Mouse (Mus musculus) mature B cell (primary cell): ENCODE data around the gene Fbln7.

Source experiments
- in situ Hi-C: fragments of 300-500 bp; cut with MboI; formaldehyde crosslinking; loops from 2 replicates; pipeline ENCODE4 v1.14.3; 2019

Gene Fbln7

DNA sequence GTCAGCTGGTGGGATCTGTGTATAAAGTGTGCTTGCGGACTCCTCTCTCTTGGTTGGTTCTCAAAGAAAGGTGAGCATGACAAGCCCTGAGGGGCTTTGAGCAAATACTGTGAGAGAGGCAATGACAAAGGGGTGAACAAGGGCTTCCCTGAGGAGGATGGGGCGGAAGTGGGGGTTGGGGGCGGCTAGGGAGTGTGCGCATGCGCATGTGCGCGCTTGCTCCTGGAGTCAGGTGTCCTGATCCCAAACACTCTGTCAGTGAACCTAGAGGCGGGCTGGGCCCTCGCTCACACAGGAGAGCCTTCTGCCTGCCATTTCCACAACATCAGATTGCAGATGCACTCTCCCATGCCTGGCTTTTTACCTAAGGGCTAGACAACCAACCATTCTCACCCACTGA, 9.5 kb downstream of the Fbln7 start:
- in situ Hi-C loops: no loop called here

DNA sequence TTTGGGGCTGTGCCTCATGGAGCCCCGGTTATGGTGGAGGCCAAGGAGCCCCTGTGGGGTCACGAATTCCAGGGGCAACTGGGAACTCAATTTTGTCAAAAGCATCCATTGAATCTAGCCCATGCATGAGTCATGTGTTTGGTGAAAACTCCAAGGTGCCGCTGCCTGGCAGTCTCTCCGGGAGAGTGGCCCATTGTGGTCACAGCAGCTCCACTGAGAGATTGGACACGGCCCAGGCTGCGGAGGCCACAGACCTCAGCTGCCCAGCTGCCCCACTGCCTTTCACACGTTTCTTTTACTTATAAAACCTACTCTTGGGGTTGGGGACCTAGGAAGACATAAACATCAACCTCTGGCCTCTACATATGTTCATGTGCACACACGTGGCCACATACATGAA, 12.7 kb downstream of the Fbln7 start:
- in situ Hi-C loops: no loop called here

DNA sequence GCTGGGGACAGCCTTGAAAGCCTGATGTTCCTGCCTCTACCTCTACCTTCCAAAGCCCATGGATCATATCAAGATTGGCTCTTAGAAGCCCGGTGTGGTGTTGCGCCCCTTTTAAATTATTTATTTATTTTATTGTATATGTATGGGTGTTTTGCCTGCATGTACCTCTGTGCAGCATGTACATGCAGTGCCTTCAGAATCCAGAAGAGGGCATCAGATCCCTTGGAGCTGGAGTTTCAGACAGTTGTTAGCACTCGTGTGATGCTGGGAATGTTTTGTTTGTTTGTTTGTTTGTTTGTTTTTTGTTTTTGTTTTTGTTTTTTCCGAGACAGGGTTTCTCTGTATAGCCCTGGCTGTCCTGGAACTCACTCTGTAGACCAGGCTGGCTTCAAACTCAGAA, 18.5 kb downstream of the Fbln7 start:
- in situ Hi-C loops: no loop called here

DNA sequence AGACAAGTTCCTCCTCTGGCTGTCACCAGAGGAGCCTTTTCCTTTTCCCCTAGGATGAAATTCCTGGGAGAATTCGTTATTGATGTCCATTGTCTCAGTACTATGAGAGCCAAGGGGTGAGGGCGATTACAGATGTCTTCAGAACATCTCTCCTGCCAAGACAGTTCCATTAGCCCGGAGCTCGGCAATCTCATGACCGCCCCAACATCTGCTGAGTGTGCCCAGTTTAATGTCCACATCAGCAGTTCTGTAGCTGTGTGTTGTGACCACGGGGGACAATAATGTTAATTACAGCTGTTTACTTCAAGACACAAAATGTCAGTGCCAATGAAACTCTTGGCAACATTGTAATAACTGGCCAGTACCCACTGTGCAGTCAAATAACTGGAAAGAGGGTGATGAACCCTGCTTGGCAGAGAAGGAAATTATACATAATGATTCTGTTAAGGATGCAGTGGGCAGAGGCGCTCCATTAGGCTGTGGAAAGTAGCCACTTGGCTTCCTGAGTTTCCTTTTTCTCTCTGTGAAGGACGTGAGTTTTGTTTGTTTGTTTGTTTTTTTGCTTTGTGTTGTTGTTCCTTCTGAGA, 22.5 kb downstream of the Fbln7 start:
- in situ Hi-C loops: no loop called here

DNA sequence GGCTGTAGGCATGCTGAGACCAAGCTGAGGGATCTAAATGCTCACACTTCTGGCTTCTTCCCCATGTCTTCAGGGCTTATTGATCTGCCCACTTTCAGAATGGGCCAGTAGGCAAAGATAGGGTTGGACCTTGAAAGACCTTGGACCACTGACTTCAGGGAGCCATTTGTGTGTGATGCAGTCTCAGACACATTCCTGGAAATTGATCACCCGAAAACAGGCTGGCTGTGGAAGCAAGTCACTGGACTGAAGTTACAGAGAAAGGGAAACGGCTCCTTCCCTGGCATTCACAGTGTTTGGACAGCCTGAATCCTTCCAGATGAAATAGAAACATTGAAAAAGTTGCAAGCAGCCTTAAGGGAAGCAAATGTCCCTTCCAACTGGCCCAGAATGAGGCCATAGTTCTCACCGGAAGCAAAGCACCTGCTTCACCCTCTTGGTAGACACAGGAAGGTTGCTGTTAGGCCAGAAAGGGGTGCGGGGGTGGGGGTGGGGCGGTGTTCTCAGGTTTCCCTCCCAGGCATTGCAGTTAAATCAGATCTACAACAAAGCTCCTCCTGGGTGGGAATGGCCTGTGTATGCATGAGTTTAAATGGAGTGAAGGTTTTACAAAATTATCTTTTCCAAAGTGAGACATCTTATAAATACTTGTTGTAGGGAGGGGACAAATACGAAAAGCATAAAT, 25.2 kb downstream of the Fbln7 start:
- in situ Hi-C loops: no loop called here

DNA sequence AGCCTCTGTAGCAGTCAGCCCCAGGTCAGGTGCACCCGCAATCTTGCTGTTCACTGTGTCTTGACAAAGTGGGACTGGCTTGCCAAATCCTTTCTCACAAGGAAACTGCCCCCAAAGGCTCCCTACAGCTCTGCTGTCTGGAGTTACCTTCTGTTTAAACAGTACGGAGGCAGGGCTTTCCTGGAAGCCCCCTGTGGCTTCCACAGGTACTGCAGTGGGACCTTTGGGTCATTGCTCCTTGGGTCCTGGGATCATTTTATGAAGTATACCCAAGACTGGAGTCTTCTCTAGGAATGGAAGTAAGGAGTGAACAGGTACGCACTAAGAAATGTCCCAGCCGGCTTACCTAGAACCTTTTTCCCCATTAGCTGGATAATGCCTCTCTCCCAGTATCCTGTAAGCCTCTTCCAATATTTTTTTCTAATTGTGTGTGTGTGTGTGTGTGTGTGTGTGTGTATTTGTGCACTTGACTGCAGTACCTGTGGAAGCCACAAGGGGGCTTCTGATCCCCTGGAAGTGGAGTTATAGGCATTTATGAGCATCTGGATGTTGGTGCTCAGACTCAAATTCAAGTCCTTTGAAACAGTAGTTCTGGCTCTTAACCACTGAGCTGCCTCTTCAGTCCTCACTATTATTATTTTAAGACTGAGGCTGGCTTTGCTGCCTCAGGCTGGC, 28.0 kb downstream of the Fbln7 start:
- in situ Hi-C loops: no loop called here

DNA sequence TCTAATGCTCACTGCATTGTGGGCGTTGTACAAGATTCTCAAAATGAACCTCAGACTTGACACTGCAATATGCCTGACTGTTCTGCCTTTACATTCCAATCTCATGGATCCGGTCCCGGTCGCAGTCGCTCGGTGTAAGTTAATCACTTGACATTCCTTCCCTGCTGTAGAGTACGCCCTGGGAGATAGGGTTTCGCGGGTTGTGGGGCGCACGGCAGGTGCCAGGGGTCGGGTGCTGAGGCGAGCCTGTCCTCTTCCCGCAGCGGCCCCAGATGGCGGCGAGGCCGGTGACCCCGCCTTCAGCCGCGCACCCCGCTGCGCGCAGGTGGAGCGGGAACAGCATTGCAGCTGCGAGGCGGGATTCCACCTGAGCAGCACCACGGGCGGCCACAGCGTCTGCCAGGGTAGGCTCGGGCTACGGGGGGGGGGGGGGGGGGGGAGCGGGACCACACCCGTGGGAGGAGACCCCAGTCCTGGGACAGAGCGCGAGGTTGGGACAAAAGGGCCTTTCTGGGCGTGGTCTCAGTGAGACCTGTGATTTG, 29.5 kb downstream of the Fbln7 start:
- in situ Hi-C loops: no loop called here

DNA sequence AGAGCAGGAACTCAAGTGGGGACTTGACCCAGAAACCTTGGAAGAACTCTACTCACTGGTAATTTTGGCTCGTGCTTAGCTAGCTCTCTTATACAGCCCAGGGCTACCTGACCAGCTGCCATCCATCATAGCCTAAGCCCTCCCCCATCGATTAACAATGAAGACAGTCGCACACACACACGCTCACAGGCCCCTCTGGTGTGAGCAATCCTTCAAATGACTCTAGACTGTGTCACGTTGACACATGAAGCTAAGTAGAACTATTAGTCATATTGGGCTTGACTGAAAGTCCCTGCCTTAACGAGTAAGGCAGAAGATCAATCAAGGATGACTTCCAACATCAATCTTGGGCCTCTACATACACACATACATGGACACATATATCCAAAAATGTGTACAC, 40.1 kb downstream of the Fbln7 start:
- in situ Hi-C loops: no loop called here

DNA sequence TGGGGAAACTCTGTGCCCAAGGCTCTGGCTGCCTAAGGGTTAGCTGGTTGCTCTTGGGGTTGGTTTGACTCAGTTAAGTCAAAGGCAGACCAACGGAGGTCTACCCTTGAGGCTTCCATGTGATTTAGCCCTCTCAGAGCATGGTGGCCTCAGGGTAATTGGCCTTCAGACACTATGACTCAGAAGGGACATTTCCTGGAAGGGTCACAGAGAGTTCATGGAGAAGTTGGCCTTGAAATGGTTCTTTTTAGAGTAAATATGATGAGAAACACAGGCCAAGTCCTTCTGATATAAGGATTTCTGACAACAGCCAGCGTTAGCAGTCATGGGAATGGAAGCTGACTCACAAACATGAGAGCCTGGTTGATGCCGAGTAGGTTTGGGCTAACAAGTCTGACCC, 40.9 kb downstream of the Fbln7 start:
- in situ Hi-C loops: no loop called here

DNA sequence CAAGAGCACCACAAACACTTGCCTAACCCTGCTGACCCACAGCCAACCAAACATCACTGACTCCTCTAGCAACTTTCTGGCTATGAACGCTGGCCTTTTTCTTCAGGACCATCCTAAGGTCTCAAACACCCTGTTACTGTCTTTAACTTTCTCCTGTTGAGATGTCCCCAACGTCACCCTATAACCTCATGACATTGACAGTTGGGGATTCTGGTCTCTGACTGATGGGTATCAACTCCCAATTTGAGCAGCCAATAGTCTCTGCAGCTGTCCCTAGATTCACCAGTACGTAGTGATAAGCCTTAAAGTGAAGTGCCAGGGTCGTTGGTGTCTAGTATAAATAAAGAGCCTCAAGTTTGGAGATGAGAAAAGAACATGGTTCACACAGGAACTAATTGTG, 52.2 kb downstream of the Fbln7 start:
- in situ Hi-C loops: no loop called here

DNA sequence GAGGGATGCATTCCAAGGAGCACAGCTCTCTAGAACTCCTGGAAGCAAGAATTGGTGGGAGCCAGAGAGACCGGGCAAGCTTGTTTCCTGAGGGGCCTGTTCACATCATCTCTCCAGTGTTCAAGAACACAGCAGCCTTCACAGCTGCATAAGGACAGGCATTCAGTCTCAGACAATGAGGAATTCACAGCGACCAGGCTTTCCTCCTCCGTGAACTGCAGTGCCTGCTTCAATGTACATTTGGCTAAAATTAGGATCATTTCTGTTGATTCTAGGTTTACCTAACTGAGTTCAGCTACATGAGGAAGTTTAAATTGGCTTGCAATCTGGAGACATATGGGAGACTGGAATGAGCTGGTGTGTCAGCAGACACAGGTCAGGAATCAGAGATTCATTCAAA, 53.7 kb downstream of the Fbln7 start:
- in situ Hi-C loops: no loop called here

DNA sequence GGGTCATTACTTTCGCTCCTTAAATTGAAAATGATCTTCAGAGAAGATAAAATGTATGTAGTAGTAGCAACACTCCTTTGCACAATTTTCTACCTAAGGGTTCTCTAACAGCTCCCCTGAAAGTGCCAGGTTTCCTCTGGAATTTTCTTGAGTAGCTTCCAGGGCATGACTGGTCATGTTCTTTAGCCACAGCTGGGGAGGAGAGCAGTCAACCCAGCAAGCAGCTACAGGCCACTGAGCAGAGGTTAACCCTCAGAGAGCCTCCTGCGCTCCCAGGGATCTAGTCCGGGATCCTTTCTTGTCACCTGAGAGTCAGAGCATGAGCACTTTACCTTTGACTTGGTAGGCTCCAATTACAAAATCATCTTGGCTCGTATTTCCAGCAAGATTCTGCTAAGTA, 62.0 kb downstream of the Fbln7 start:
- in situ Hi-C loops: loop anchor here (25.0 kb wide), 1 partner anchor 338 kb away; no protein-coding TSS in a partner anchor

DNA sequence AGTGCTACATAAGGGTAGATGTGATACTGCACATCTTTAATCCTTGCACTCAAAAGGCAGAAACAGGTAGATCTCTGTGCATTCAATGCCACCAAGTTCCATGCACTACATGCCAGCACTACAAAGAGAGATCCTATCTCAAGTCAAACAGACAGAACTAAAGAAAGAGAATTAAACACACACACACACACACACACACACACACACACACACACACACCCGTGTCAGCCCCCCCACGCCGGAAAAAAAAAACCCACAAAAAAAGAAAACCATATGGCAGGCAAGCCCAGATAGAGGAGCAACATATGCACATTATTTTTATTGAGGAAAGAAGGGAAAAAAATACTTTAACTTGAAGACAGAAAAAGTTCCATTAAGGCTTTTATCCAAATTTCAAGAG, 65.7 kb downstream of the Fbln7 start:
- in situ Hi-C loops: loop anchor here (25.0 kb wide), 1 partner anchor 334 kb away; no protein-coding TSS in a partner anchor

DNA sequence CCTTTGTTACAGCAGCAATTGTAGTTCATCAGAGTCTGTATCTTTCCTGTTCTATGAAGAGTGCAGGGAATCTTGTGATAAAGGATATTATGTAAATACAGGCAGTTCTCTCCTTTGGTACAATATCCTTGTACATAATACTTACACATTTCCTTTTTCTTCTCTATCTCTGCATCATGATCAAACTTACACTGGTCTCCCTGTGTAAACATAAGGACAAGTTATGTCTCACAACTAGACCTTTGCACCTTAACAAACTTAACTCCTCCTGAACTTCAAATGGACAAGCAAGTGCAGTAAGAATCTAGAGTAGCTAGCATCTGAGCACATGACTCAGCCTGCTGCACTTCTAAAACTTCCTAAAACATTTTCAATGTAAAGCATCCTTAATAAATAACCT, 67.9 kb downstream of the Fbln7 start:
- in situ Hi-C loops: loop anchor here (25.0 kb wide), 1 partner anchor 332 kb away; no protein-coding TSS in a partner anchor

DNA sequence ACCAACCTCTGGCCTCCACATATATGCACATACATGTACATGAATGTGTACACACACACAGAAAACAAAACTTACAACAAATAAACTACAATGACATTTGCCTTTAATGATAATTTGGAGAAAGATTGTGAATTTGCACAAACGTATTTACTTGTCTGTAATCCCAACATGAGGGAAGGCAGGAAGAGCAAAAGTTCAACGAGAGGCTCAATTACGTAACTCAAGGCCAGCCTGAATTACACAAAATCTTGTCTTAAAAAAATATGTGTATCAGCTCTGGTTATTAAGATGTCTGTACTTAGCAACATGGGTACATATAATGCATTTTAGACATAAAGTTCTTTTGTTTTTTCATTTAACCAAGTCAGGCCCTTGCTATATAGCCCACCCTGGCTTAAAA, 73.5 kb downstream of the Fbln7 start:
- in situ Hi-C loops: loop anchor here (25.0 kb wide), 1 partner anchor 326 kb away; no protein-coding TSS in a partner anchor

DNA sequence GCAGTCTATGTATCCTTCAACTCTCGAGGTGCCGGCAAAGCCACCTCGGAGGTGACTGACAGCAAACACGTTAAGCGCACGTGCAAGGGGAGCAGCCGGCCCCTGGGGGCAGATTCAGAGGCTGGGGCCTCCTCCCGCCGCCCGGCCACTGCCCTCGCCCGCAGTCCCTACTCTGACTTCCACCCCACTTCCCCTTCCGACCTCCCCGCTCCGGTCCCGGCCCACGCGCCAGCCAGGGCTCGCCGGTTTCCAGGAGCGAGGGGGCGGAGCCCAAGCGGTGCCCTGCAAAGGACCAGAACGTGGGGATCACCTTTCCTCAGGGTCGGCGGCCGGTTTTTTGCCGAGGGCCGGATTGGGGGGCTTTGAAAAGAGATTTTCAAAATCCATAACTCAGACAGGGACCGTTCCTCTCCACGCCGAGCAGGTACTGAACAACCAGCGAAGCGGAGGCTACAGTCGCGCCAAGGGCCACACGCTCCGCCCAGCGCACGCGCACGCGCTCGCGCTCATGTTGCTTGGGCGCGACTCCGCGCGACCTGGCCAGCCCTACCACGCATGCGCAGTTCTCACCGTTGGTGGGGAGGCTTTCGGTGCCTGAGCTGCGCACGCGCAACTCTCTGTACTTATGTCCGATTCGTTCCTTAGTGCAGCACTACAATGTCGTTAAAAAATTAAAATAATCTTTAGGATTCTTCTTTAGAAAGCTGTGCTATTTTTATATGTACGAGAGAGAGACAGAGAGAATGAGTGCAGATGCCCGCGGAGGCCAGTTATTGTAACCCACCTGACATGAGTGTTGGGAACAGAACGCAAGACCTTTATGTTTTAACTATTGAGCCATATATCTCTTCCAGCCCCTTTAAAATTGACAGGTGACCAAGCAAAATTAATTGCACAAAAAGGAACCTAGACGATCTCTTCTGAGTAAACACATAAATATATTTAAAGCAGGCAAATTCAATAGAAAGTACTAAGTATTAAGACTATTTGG, 81.1 kb downstream of the Fbln7 start, which contains the start of gene Zc3h8:
TSS of gene Zc3h8 (minus strand) at position 540 of the 991 bp plus-strand sequence.
- in situ Hi-C loops: loop anchor here (10.0 to 25.0 kb wide), 2 partner anchors 111 to 318 kb away; no protein-coding TSS in a partner anchor
